Mouse (Mus musculus): Measurements from ENCODE around the gene Lrrc8d.

DNA sequence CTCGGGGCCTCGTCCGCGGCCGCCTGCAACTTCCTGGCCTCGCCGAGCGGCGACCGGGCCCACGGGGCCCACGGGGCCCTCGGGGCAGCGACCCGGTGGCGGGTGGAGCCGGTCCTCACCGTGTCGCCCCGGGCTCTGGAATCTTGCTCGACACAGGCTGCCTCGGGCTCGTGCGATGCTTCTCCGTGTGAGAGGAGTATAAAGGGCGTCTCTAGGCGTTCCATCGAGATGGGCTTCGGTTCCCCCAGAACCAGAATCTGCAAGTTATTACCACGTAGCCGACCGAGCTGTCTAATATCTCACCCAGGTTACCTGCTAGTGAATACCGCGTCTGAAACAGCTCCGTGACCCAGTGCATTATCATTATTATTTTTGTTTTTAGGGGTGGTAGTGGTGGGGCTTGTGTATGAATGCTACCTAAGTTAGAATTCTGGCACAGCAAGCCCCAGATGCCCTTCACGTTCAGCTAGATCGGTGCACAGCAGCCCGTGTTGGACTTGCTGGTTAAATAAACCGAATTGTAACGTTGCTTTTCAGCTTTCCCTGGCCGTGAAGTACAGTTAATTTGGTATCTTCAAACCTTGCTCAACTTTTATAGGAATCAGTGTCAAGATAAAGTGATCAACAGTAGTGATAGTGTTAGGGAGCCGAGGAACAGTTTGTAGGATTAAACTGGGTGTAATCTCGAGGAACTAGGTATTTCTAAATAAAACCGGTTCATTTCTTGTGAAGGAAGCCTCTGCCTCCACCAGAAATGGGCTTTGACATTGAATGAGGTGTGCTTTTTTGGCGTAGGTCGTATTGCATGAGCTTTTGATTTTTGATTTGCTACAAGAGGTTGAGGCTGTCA lies 177.4 kb downstream of the Lrrc8d start:
- TF ChIP-seq POLR2A (IDR thresholded peaks at IDR 0.05; ENCODE audit: low read depth, low read length) = no peak; the same call in 1 of the 2 replicates
- TF ChIP-seq CTCF (IDR thresholded peaks at IDR 0.05; ENCODE audit: borderline replicate concordance, insufficient read depth, low read length) = no peak

All from embryonic fibroblast, embryonic 13.5 days (primary cell).